Mouse (Mus musculus): Measurements from ENCODE around the gene Serpinb1b. TPM values are rescaled to one million over a fixed set of nuclear protein-coding genes. Genes with fewer than 3 reads are reported as not detected.
A peak's percentile ranks its signal among the peaks of the same experiment; 100 is the strongest.

Serpinb1b gene
- polyA plus RNA-seq, 1 experiment from 2014 or later = 32.8 TPM

GRCm38 (mm10) chr13:33084975-33085694 is 6.8 kb downstream of the Serpinb1b start:
- Histone ChIP-seq H3K9ac (no peak overlapping the region), H3K4me1 (replicated peaks; ENCODE audit: control insufficient read depth, insufficient read depth, low read length) (peaks cover 9% of the 10 kb centered on the region), H3K27ac (peak overlapping the region; percentile 69), H3K4me2 (replicated peaks) (no peak overlapping the region), H3K27me3 (ENCODE audit: control insufficient read depth, insufficient read depth, low read length) (no peaks in the 10 kb centered on the region), H3K9me3 (ENCODE audit: control insufficient read depth, low read length) (no peaks in the 10 kb centered on the region), H3K4me3 (replicated peaks; ENCODE audit: low read length) (no peak overlapping the region), H3K36me3 (replicated peaks; ENCODE audit: control insufficient read depth, insufficient read depth) (no peaks in the 10 kb centered on the region)
- 56% methylated on average over 5 of the region's 5 CpGs for WGBS
- DNase-seq (ENCODE audit: low spot score) = no peak
- peak; percentile 67 for ATAC-seq (ENCODE audit: low FRiP score)

GRCm38 (mm10) chr13:33085695-33086432 is 7.5 kb downstream of the Serpinb1b start:
- Histone ChIP-seq H3K9ac (no peak overlapping the region), H3K4me3 (replicated peaks; ENCODE audit: low read length) (no peak overlapping the region), H3K4me1 (replicated peaks; ENCODE audit: control insufficient read depth, insufficient read depth, low read length) (peaks cover 9% of the 10 kb centered on the region), H3K36me3 (replicated peaks; ENCODE audit: control insufficient read depth, insufficient read depth) (no peaks in the 10 kb centered on the region), H3K27ac (peak overlapping the region; percentile 69), H3K4me2 (replicated peaks) (no peak overlapping the region), H3K27me3 (ENCODE audit: control insufficient read depth, insufficient read depth, low read length) (no peaks in the 10 kb centered on the region), H3K9me3 (ENCODE audit: control insufficient read depth, low read length) (no peaks in the 10 kb centered on the region)
- ATAC-seq (ENCODE audit: low FRiP score) = peak; percentile 84
- DNase-seq (ENCODE audit: low spot score) = peak; percentile 36

GRCm38 (mm10) chr13:33089566-33089965 is 11.2 kb downstream of the Serpinb1b start:
- ATAC-seq (ENCODE audit: low FRiP score) = no peak

GRCm38 (mm10) chr13:33090546-33090945 is 12.2 kb downstream of the Serpinb1b start:
- no peak overlapping the region for H3K27ac ChIP-seq
- no peaks in the 10 kb centered on the region for H3K9me3 ChIP-seq (ENCODE audit: control insufficient read depth, low read length)
- H3K27me3 ChIP-seq (ENCODE audit: control insufficient read depth, insufficient read depth, low read length) = no peaks in the 10 kb centered on the region
- no peak overlapping the region for H3K4me3 ChIP-seq (replicated peaks; ENCODE audit: low read length)
- DNase-seq (ENCODE audit: low spot score) (no peak), ATAC-seq (ENCODE audit: low FRiP score) (no peak)
- no peaks in the 10 kb centered on the region for H3K36me3 ChIP-seq (replicated peaks; ENCODE audit: control insufficient read depth, insufficient read depth)
- H3K4me1 ChIP-seq (replicated peaks; ENCODE audit: control insufficient read depth, insufficient read depth, low read length) = peaks cover 1% of the 10 kb centered on the region
- 67% methylated on average over 1 of the region's 1 CpGs for WGBS
- H3K9ac ChIP-seq = no peak overlapping the region
- no peak overlapping the region for H3K4me2 ChIP-seq (replicated peaks)

More at GRCm38 (mm10) chr13:33089566-33089965, 11.2 kb downstream of the Serpinb1b start:
- Histone ChIP-seq H3K4me3 (replicated peaks; ENCODE audit: low read length) (no peak overlapping the region), H3K27ac (no peak overlapping the region), H3K9ac (no peak overlapping the region), H3K9me3 (ENCODE audit: control insufficient read depth, low read length) (no peaks in the 10 kb centered on the region), H3K4me1 (replicated peaks; ENCODE audit: control insufficient read depth, insufficient read depth, low read length) (peaks cover 9% of the 10 kb centered on the region), H3K4me2 (replicated peaks) (no peak overlapping the region), H3K36me3 (replicated peaks; ENCODE audit: control insufficient read depth, insufficient read depth) (no peaks in the 10 kb centered on the region), H3K27me3 (ENCODE audit: control insufficient read depth, insufficient read depth, low read length) (no peaks in the 10 kb centered on the region)
- no peak for DNase-seq (ENCODE audit: low spot score)
- WGBS = 85% methylated on average over 3 of the region's 3 CpGs

GRCm38 (mm10) chr13:33091306-33091705 is 12.9 kb downstream of the Serpinb1b start:
- Histone ChIP-seq H3K4me2 (replicated peaks) (no peak overlapping the region), H3K36me3 (replicated peaks; ENCODE audit: control insufficient read depth, insufficient read depth) (no peaks in the 10 kb centered on the region), H3K4me3 (replicated peaks; ENCODE audit: low read length) (no peak overlapping the region), H3K9me3 (ENCODE audit: control insufficient read depth, low read length) (no peaks in the 10 kb centered on the region), H3K9ac (no peak overlapping the region), H3K4me1 (replicated peaks; ENCODE audit: control insufficient read depth, insufficient read depth, low read length) (no peaks in the 10 kb centered on the region), H3K27ac (no peak overlapping the region), H3K27me3 (ENCODE audit: control insufficient read depth, insufficient read depth, low read length) (no peaks in the 10 kb centered on the region)
- DNase-seq (ENCODE audit: low spot score) (no peak), ATAC-seq (ENCODE audit: low FRiP score) (no peak)
- 79% methylated on average over 1 of the region's 1 CpGs for WGBS

GRCm38 (mm10) chr13:33095575-33095974 is 17.2 kb downstream of the Serpinb1b start:
- Histone ChIP-seq H3K9ac (no peak overlapping the region), H3K27me3 (ENCODE audit: control insufficient read depth, insufficient read depth, low read length) (no peaks in the 10 kb centered on the region), H3K4me2 (replicated peaks) (no peak overlapping the region), H3K36me3 (replicated peaks; ENCODE audit: control insufficient read depth, insufficient read depth) (no peaks in the 10 kb centered on the region), H3K27ac (no peak overlapping the region), H3K4me3 (replicated peaks; ENCODE audit: low read length) (no peak overlapping the region), H3K9me3 (ENCODE audit: control insufficient read depth, low read length) (no peaks in the 10 kb centered on the region), H3K4me1 (replicated peaks; ENCODE audit: control insufficient read depth, insufficient read depth, low read length) (no peaks in the 10 kb centered on the region)
- 91% methylated on average over 1 of the region's 1 CpGs for WGBS
- DNase-seq (ENCODE audit: low spot score) (no peak), ATAC-seq (ENCODE audit: low FRiP score) (no peak)

GRCm38 (mm10) chr13:33105626-33106025 is 27.3 kb downstream of the Serpinb1b start:
- Histone ChIP-seq H3K27me3 (ENCODE audit: control insufficient read depth, insufficient read depth, low read length) (no peaks in the 10 kb centered on the region), H3K9ac (no peak overlapping the region), H3K27ac (no peak overlapping the region), H3K9me3 (ENCODE audit: control insufficient read depth, low read length) (no peaks in the 10 kb centered on the region; the same call in 1 of the 2 replicates), H3K36me3 (replicated peaks; ENCODE audit: control insufficient read depth, insufficient read depth) (no peaks in the 10 kb centered on the region), H3K4me1 (replicated peaks; ENCODE audit: control insufficient read depth, insufficient read depth, low read length) (no peaks in the 10 kb centered on the region), H3K4me2 (replicated peaks) (no peak overlapping the region), H3K4me3 (replicated peaks; ENCODE audit: low read length) (no peak overlapping the region)
- ATAC-seq (ENCODE audit: low FRiP score) (no peak), DNase-seq (ENCODE audit: low spot score) (no peak)

GRCm38 (mm10) chr13:33113054-33113453 is 34.7 kb downstream of the Serpinb1b start:
- Histone ChIP-seq H3K4me3 (replicated peaks; ENCODE audit: low read length) (no peak overlapping the region), H3K27me3 (ENCODE audit: control insufficient read depth, insufficient read depth, low read length) (no peaks in the 10 kb centered on the region), H3K4me2 (replicated peaks) (no peak overlapping the region), H3K4me1 (replicated peaks; ENCODE audit: control insufficient read depth, insufficient read depth, low read length) (no peaks in the 10 kb centered on the region), H3K9me3 (ENCODE audit: control insufficient read depth, low read length) (no peaks in the 10 kb centered on the region; the same call in 1 of the 2 replicates), H3K36me3 (replicated peaks; ENCODE audit: control insufficient read depth, insufficient read depth) (no peaks in the 10 kb centered on the region), H3K27ac (no peak overlapping the region), H3K9ac (no peak overlapping the region)
- ATAC-seq (ENCODE audit: low FRiP score) (no peak), DNase-seq (ENCODE audit: low spot score) (no peak)
- WGBS = 79% methylated on average over 3 of the region's 3 CpGs

- 95% methylated on average over 2 of the region's 2 CpGs for WGBS
- no peak overlapping the region for H3K4me3 ChIP-seq (replicated peaks; ENCODE audit: low read length)
- H3K9ac ChIP-seq = no peak overlapping the region
- no peaks in the 10 kb centered on the region for H3K4me1 ChIP-seq (replicated peaks; ENCODE audit: control insufficient read depth, insufficient read depth, low read length)
- ATAC-seq (ENCODE audit: low FRiP score) = no peak
- DNase-seq (ENCODE audit: low spot score) = no peak
- H3K27me3 ChIP-seq (ENCODE audit: control insufficient read depth, insufficient read depth, low read length) = no peaks in the 10 kb centered on the region
- H3K4me2 ChIP-seq (replicated peaks) = no peak overlapping the region
- H3K27ac ChIP-seq = no peak overlapping the region
- no peaks in the 10 kb centered on the region for H3K9me3 ChIP-seq (ENCODE audit: control insufficient read depth, low read length)
- no peaks in the 10 kb centered on the region for H3K36me3 ChIP-seq (replicated peaks; ENCODE audit: control insufficient read depth, insufficient read depth)
Observed at GRCm38 (mm10) chr13:33137717-33138116, 59.3 kb downstream of the Serpinb1b start.

All from hindbrain, embryonic 14.5 days (tissue).